10 mouse cellular contexts compared by ENCODE assay signal in genomic region chr5:125153201-125153816, GRCm38 (mm10). TPM values are rescaled to one million over a fixed set of nuclear protein-coding genes. Genes with fewer than 3 reads are reported as not detected.
DNase-seq lines count a peak whose midpoint lies in the region; ATAC-seq and TF ChIP-seq lines count a peak whose summit lies in the region.
"Had no signal": no experiment of that assay in that cellular context is flagged by ENCODE, and none has a peak within 500 bp of the region (broad histone marks: within the 10 kb centered on the region; RNA-seq: fewer than 3 reads in every experiment).

No protein-coding gene starts in this region.

- H3K36me3 ChIP-seq in heart, embryonic 13.5 days: 0 out of 2 replicates have a peak, but pooled peaks cover 3% of the 10 kb centered on the region
- peaks cover 0 to 44% of the 10 kb centered on the region in 2 experiments for H3K36me3 ChIP-seq in CH12.LX (replicated peaks in 1 of 2; ENCODE audit: control insufficient read depth in 1 of 2, insufficient read depth in 1 of 2, low read length in 1 of 2)
- H3K36me3 ChIP-seq in forebrain, embryonic 14.5 days (ENCODE audit: control insufficient read depth, insufficient read depth, low read length): no peaks in the 10 kb centered on the region
- H3K36me3 ChIP-seq: intestine, embryonic 15.5 days had no signal

- TF ChIP-seq POLR2A in CH12.LX (IDR thresholded peaks at IDR 0.05; ENCODE audit: low read depth, low read length): no peak

- peaks cover 6% of the 10 kb centered on the region; the same call in 1 of the 2 replicates for H3K79me2 ChIP-seq in CH12.LX (replicated peaks; ENCODE audit: control insufficient read depth, extremely low read depth, insufficient read depth, poor library complexity, severe bottlenecking)

- no peak overlapping the region for H3K4me3 ChIP-seq in heart, embryonic 13.5 days
- no peak overlapping the region for H3K4me3 ChIP-seq in CH12.LX (replicated peaks in 1 of 3; ENCODE audit: low read depth in 2 of 3, low read length in 2 of 3, poor library complexity in 1 of 3)
- no peak overlapping the region for H3K4me3 ChIP-seq in forebrain, embryonic 14.5 days (ENCODE audit: low read depth, low read length)
- H3K4me3 ChIP-seq: intestine, embryonic 15.5 days had no signal

- no peak; a peak in 1 of 4 replicates for TF ChIP-seq CTCF in CH12.LX (conservative IDR thresholded peaks at IDR 0.05 in 1 of 2, IDR thresholded peaks at IDR 0.05 in 1 of 2; ENCODE audit: low read depth in 2 of 2, low read length in 2 of 2)

- no peak for TF ChIP-seq EP300 in CH12.LX (IDR thresholded peaks at IDR 0.05; ENCODE audit: low read length)

- dilution Hi-C loops in CH12.LX (cut with MboI; ENCODE audit: extremely low pct_ligation_motif_present, extremely low pct_unique_long_range_greater_than_20kb, low sequenced_read_pairs): no loop called here

- TF ChIP-seq RAD21 in CH12.LX (IDR thresholded peaks at IDR 0.05; ENCODE audit: low read depth, low read length): no peak

- H3K27me3 ChIP-seq in heart, embryonic 13.5 days (replicated peaks): no peaks in the 10 kb centered on the region
- H3K27me3 ChIP-seq in CH12.LX (replicated peaks): no peaks in the 10 kb centered on the region
- no peaks in the 10 kb centered on the region for H3K27me3 ChIP-seq in forebrain, embryonic 14.5 days (replicated peaks; ENCODE audit: control insufficient read depth, insufficient read depth, low read length)
- H3K27me3 ChIP-seq: intestine, embryonic 15.5 days had no signal

- WGBS in heart, embryonic 13.5 days: 80% methylated on average over 11 of the region's 11 CpGs
- WGBS in forebrain, embryonic 14.5 days: 79% methylated on average over 11 of the region's 11 CpGs

- no peak for ATAC-seq in heart, embryonic 13.5 days (ENCODE audit: extremely low read depth, insufficient number of reproducible peaks, low FRiP score, low TSS enrichment)
- no peak for ATAC-seq in forebrain, embryonic 14.5 days
- peak; percentile 10; the same call in 1 of the 2 replicates for ATAC-seq in megakaryocyte-erythroid progenitor cell, adult 5-6 weeks (replicated peaks; ENCODE audit: low FRiP score, low TSS enrichment, poor library complexity, severe bottlenecking)
- ATAC-seq: intestine, embryonic 15.5 days had no signal

- in situ Hi-C loops in CH12.LX (cut with MboI; ENCODE audit: low pct_ligation_motif_present, low pct_unique_long_range_greater_than_20kb, low sequenced_read_pairs): no loop called here

- H3K4me2 ChIP-seq in heart, embryonic 13.5 days: no peak overlapping the region
- H3K4me2 ChIP-seq in CH12.LX (ENCODE audit: insufficient read depth, low read depth, poor library complexity, severe bottlenecking): no peak overlapping the region
- H3K4me2 ChIP-seq in forebrain, embryonic 14.5 days (ENCODE audit: low read length): no peak overlapping the region
- H3K4me2 ChIP-seq: intestine, embryonic 15.5 days had no signal

- no peak overlapping the region for H3K9ac ChIP-seq in heart, embryonic 13.5 days
- no peak overlapping the region for H3K9ac ChIP-seq in CH12.LX (ENCODE audit: insufficient read depth, low read depth)
- no peak overlapping the region for H3K9ac ChIP-seq in forebrain, embryonic 14.5 days (ENCODE audit: low read length)
- H3K9ac ChIP-seq: intestine, embryonic 15.5 days had no signal

- intact Hi-C loops in heart, postnatal 25 days (cut with DNase I): no loop called here

- no peak for DNase-seq in heart, postnatal 25 days (ENCODE audit: low spot score)
- DNase-seq in CH12.LX (ENCODE audit: extremely low read depth): no peak
- DNase-seq in forebrain, embryonic 14.5 days (ENCODE audit: low spot score): no peak
- no peak for DNase-seq in cerebellum, adult 11-12 months
- DNase-seq in urinary bladder, adult 2 months (ENCODE audit: low spot score): no peak
- no peak for DNase-seq in cerebellum, adult 11 months
- DNase-seq: right cerebral cortex, postnatal 25 days had no signal

- H3K9me3 ChIP-seq in heart, embryonic 13.5 days: no peaks in the 10 kb centered on the region
- H3K9me3 ChIP-seq in CH12.LX (replicated peaks; ENCODE audit: low read length): no peaks in the 10 kb centered on the region
- H3K9me3 ChIP-seq in forebrain, embryonic 14.5 days (replicated peaks; ENCODE audit: control insufficient read depth, low read length): no peaks in the 10 kb centered on the region
- H3K9me3 ChIP-seq: intestine, embryonic 15.5 days had no signal

- peak overlapping the region; percentile 84; the same call in 1 of the 2 replicates for H3K27ac ChIP-seq in heart, embryonic 13.5 days (replicated peaks)
- H3K27ac ChIP-seq in CH12.LX (ENCODE audit: insufficient read depth, low read depth): no peak overlapping the region
- H3K27ac ChIP-seq in forebrain, embryonic 14.5 days (ENCODE audit: low read depth, low read length): peak overlapping the region; percentile 97

- peaks cover 100% of the 10 kb centered on the region for H3K4me1 ChIP-seq in heart, embryonic 13.5 days
- peaks cover 53 to 95% of the 10 kb centered on the region in 2 experiments for H3K4me1 ChIP-seq in CH12.LX (ENCODE audit: control insufficient read depth in 1 of 2, insufficient read depth in 2 of 2)
- peaks cover 97% of the 10 kb centered on the region for H3K4me1 ChIP-seq in forebrain, embryonic 14.5 days (ENCODE audit: control insufficient read depth, insufficient read depth, low read length)

TF ChIP-seq in CH12.LX, 34 proteins besides CTCF, POLR2A, EP300 and RAD21:
- TF ChIP-seq BHLHE40 (IDR thresholded peaks at IDR 0.05; ENCODE audit: low read depth, low read length): no peak
- peak; percentile 11; the same call in 1 of the 2 replicates for TF ChIP-seq SMC3 (IDR thresholded peaks at IDR 0.05; ENCODE audit: low read depth, low read length)
- no peak for TF ChIP-seq ELF1 (IDR thresholded peaks at IDR 0.05; ENCODE audit: low read depth, low read length)

RNA-seq across cellular contexts. Expression of gene Ncor2, which starts 25.7 kb away (rescaled TPM):
- 16.5 and 17.0 TPM in 2 replicates for polyA plus RNA-seq in heart, embryonic 13.5 days (2015; fragmentation: Nextera tagmentation; extraction: Ambion mirVana)
- total RNA-seq in heart, postnatal 25 days (2021): 10 to 100 TPM; 67.8 to 89.5 TPM
- total RNA-seq in CH12.LX (2012; rRNA removed) (7.2 and 10.8 TPM in 2 replicates), CH12.LX (2014; rRNA removed) (2.5 and 3.9 TPM in 2 replicates)
- polyA plus RNA-seq in CH12.LX (2012; ENCODE audit: insufficient read length, low read depth): 37.7 and 44.7 TPM in 2 replicates
- polyA plus RNA-seq in forebrain, embryonic 14.5 days (2014; fragmentation: Nextera tagmentation; extraction: Ambion mirVana): 15.1 and 22.3 TPM in 2 replicates
- total RNA-seq in megakaryocyte-erythroid progenitor cell, adult 5-6 weeks (2014; fragmentation: Nextera tagmentation): 48.7 and 54.4 TPM in 2 replicates
- total RNA-seq in megakaryocyte-erythroid progenitor cell, adult 5-6 weeks (2017): 4.8 and 6.7 TPM in 2 replicates
- polyA plus RNA-seq in urinary bladder, adult 2 months (2012; rRNA removed): 24.5 and 61.9 TPM in 2 replicates
